23 mouse cellular contexts compared by ENCODE assay signal in the genomic region with DNA sequence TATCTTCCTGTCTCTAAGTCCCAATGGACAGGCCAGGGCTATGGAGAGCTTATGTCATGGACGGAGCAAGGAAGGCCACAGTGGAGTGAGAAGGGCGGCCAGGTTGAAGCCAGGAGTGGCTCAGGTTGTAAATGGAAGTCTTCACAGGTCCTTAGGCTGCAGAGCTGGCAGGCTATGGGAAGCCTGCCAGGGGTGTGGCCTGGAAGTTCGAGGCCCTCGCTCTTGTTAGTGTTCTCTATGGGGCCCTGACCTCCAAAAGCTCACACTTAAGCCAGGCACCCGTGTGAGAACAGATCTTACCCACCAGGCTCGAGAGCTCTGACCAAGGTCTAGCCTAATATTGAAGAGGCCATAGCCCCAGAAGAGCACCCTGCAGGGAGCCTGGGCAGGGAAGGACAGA. TPM values are rescaled to one million over a fixed set of nuclear protein-coding genes. Genes with fewer than 3 reads are reported as not detected.
"Had no signal": no experiment of that assay in that cellular context is flagged by ENCODE, and none has a peak within 500 bp of the region (broad histone marks: within the 10 kb centered on the region; RNA-seq: fewer than 3 reads in every experiment).

No protein-coding gene starts in this region.

- H3K9ac ChIP-seq: limb, embryonic 13.5 days; liver, embryonic 12.5 days; liver, embryonic 15.5 days; lung, embryonic 14.5 days; midbrain, embryonic 12.5 days; midbrain, embryonic 15.5 days; neural tube, embryonic 12.5 days; neural tube, embryonic 15.5 days; stomach, embryonic 15.5 days had no signal

- H3K36me3 ChIP-seq: limb, embryonic 10.5 days; limb, embryonic 13.5 days; liver, embryonic 12.5 days; liver, embryonic 15.5 days; midbrain, embryonic 12.5 days; midbrain, embryonic 15.5 days; neural tube, embryonic 12.5 days; neural tube, embryonic 15.5 days; stomach, embryonic 15.5 days had no signal

- H3K4me3 ChIP-seq: limb, embryonic 10.5 days; limb, embryonic 13.5 days; liver, embryonic 12.5 days; liver, embryonic 15.5 days; midbrain, embryonic 12.5 days; midbrain, embryonic 15.5 days; neural tube, embryonic 12.5 days; neural tube, embryonic 15.5 days; stomach, embryonic 15.5 days had no signal

- DNase-seq: kidney, adult 18-20 months; kidney, adult 9 months; kidney, postnatal 14 days; kidney, postnatal 4 days; liver; lung, embryonic 14.5 days; right cerebral cortex, adult 18-20 months; right cerebral cortex, postnatal 14 days; spleen, adult 18-20 months; thymus, adult 18-20 months; thymus, postnatal 14 days; thymus, postnatal 4 days had no signal

- H3K27me3 ChIP-seq: limb, embryonic 13.5 days; midbrain, embryonic 12.5 days; midbrain, embryonic 15.5 days; neural tube, embryonic 12.5 days; neural tube, embryonic 15.5 days; stomach, embryonic 15.5 days had no signal

- H3K9me3 ChIP-seq: limb, embryonic 10.5 days; limb, embryonic 13.5 days; liver, embryonic 12.5 days; liver, embryonic 15.5 days; midbrain, embryonic 12.5 days; midbrain, embryonic 15.5 days; neural tube, embryonic 12.5 days; neural tube, embryonic 15.5 days; stomach, embryonic 15.5 days had no signal

- ATAC-seq: intestine, embryonic 16.5 days; liver, embryonic 12.5 days; midbrain, embryonic 15.5 days had no signal

- H3K4me2 ChIP-seq: limb, embryonic 13.5 days; liver, embryonic 12.5 days; liver, embryonic 15.5 days; lung, embryonic 14.5 days; midbrain, embryonic 12.5 days; midbrain, embryonic 15.5 days; neural tube, embryonic 12.5 days; neural tube, embryonic 15.5 days; stomach, embryonic 15.5 days had no signal

- H3K27ac ChIP-seq: limb, embryonic 10.5 days; limb, embryonic 13.5 days; liver, embryonic 12.5 days; liver, embryonic 15.5 days; macrophage; midbrain, embryonic 12.5 days; midbrain, embryonic 15.5 days; neural tube, embryonic 12.5 days; neural tube, embryonic 15.5 days; stomach, embryonic 15.5 days had no signal

RNA-seq across cellular contexts. Expression of gene Alpl, which starts 9.7 kb away (rescaled TPM):
- polyA plus RNA-seq: macrophage had no signal
